27 mouse cellular contexts compared by ENCODE assay signal in the genomic region with DNA sequence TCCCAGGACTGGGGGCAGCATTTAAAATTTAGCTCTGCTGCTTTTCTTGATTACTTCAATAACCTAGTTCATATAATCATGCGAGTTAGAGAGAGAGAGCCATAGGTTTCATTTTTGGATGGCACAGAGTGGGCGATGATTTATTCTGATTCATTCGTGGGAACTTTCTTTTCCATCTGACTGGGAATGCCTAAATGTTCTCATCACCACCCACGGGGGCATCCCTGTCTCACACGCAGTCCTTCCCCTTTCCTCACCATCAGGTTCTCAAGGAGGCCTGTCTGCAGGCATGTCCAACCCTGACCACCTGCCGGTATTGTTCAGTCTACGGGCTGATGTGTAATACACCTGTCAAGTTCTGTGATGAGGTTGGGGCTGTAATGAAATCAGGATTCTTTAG. TPM values are rescaled to one million over a fixed set of nuclear protein-coding genes. Genes with fewer than 3 reads are reported as not detected.
DNase-seq lines count a peak whose midpoint lies in the region; TF ChIP-seq lines count a peak whose summit lies in the region.
"Had no signal": no experiment of that assay in that cellular context is flagged by ENCODE, and none has a peak within 500 bp of the region (broad histone marks: within the 10 kb centered on the region; RNA-seq: fewer than 3 reads in every experiment).

No protein-coding gene starts in this region.

- DNase-seq in heart, adult 11 months, result peak; percentile 64
- no peak for DNase-seq in heart, embryonic 10.5 days (ENCODE audit: low spot score)
- peak; percentile 70 for DNase-seq in right cerebral cortex, adult 18-20 months
- no peak for DNase-seq in right cerebral cortex, postnatal 4 days
- DNase-seq in spleen, postnatal 4 days (ENCODE audit: low spot score in 2 of 2), result no peak
- DNase-seq in cerebellum, adult 9-10 months, result no peak
- DNase-seq: adrenal gland, postnatal 25 days; cerebellum, adult 8-10 months; cerebellum, postnatal 36 days; forebrain, postnatal 0 days; gastrocnemius, postnatal 14 days; heart, postnatal 36 days; kidney, adult 2 months; kidney, postnatal 36 days had no signal

- 80% methylated on average over 7 of the region's 7 CpGs for WGBS in heart, embryonic 10.5 days

- H3K36me3 ChIP-seq in heart, embryonic 10.5 days, result no peaks in the 10 kb centered on the region
- H3K36me3 ChIP-seq in myocyte (ENCODE audit: control insufficient read depth, insufficient read depth), result no peaks in the 10 kb centered on the region
- H3K36me3 ChIP-seq: embryonic facial prominence, embryonic 12.5 days; forebrain, embryonic 12.5 days; hindbrain, embryonic 12.5 days; intestine, embryonic 15.5 days; limb, embryonic 13.5 days; lung, embryonic 15.5 days; midbrain, embryonic 10.5 days; neural tube, embryonic 12.5 days had no signal

- no peak for TF ChIP-seq POLR2A in myocyte (IDR thresholded peaks at IDR 0.05; ENCODE audit: insufficient read length, low read depth)

- H3K4me3 ChIP-seq in heart, embryonic 10.5 days, result no peak overlapping the region
- H3K4me3 ChIP-seq in myocyte, result no peak overlapping the region
- H3K4me3 ChIP-seq: embryonic facial prominence, embryonic 12.5 days; erythroblast, embryonic 14.5 days; forebrain, embryonic 12.5 days; hindbrain, embryonic 12.5 days; intestine, embryonic 15.5 days; limb, embryonic 13.5 days; lung, embryonic 15.5 days; midbrain, embryonic 10.5 days; neural tube, embryonic 12.5 days had no signal

- H3K9me3 ChIP-seq in heart, embryonic 10.5 days, result no peaks in the 10 kb centered on the region
- H3K9me3 ChIP-seq: embryonic facial prominence, embryonic 12.5 days; forebrain, embryonic 12.5 days; hindbrain, embryonic 12.5 days; intestine, embryonic 15.5 days; limb, embryonic 13.5 days; lung, embryonic 15.5 days; midbrain, embryonic 10.5 days; neural tube, embryonic 12.5 days had no signal

- H3K27ac ChIP-seq in heart, embryonic 10.5 days, result no peak overlapping the region
- H3K27ac ChIP-seq: embryonic facial prominence, embryonic 12.5 days; forebrain, embryonic 12.5 days; hindbrain, embryonic 12.5 days; hindbrain, postnatal 0 days; intestine, embryonic 15.5 days; limb, embryonic 13.5 days; lung, embryonic 15.5 days; midbrain, embryonic 10.5 days; neural tube, embryonic 12.5 days had no signal

- H3K4me1 ChIP-seq in heart, embryonic 10.5 days, result no peaks in the 10 kb centered on the region
- H3K4me1 ChIP-seq: embryonic facial prominence, embryonic 12.5 days; intestine, embryonic 15.5 days; limb, embryonic 13.5 days; lung, embryonic 15.5 days had no signal

- H3ac ChIP-seq in myocyte (ENCODE audit: control insufficient read depth, insufficient read length), result no peak overlapping the region

- no peaks in the 10 kb centered on the region for H3K27me3 ChIP-seq in heart, embryonic 10.5 days (ENCODE audit: insufficient read depth, poor library complexity, severe bottlenecking)
- peaks cover 61% of the 10 kb centered on the region for H3K27me3 ChIP-seq in myocyte (ENCODE audit: control insufficient read depth, insufficient read depth, insufficient read length)
- H3K27me3 ChIP-seq: forebrain, embryonic 12.5 days; hindbrain, embryonic 12.5 days; intestine, embryonic 15.5 days; limb, embryonic 13.5 days; lung, embryonic 15.5 days; neural tube, embryonic 12.5 days had no signal

- peak overlapping the region; percentile 8 for H3K4me2 ChIP-seq in myocyte (ENCODE audit: low read depth)
- H3K4me2 ChIP-seq: embryonic facial prominence, embryonic 12.5 days; forebrain, embryonic 12.5 days; heart, embryonic 11.5 days; hindbrain, embryonic 12.5 days; intestine, embryonic 15.5 days; limb, embryonic 13.5 days; liver, embryonic 11.5 days; lung, embryonic 15.5 days; neural tube, embryonic 12.5 days had no signal

- H3K79me2 ChIP-seq in myocyte (ENCODE audit: control insufficient read depth, insufficient read depth), result no peaks in the 10 kb centered on the region

TF ChIP-seq in myocyte, 11 proteins besides CTCF, POLR2A, EP300 and RAD21:
- TF ChIP-seq E2F4 (IDR thresholded peaks at IDR 0.05; ENCODE audit: insufficient read depth), result no peak
- no peak for TF ChIP-seq CEBPB (IDR thresholded peaks at IDR 0.05; ENCODE audit: insufficient read depth, poor library complexity, severe bottlenecking)
- no peak for TF ChIP-seq SRF (IDR thresholded peaks at IDR 0.05; ENCODE audit: control insufficient read depth, insufficient read length, low read depth)
- TF ChIP-seq REST (IDR thresholded peaks at IDR 0.05; ENCODE audit: insufficient read depth, insufficient read length), result no peak
- TF ChIP-seq MAX (IDR thresholded peaks at IDR 0.05; ENCODE audit: low read depth), result no peak
- TF ChIP-seq POLR2AphosphoS2 (IDR thresholded peaks at IDR 0.05; ENCODE audit: insufficient read length, low read depth), result no peak
- no peak for TF ChIP-seq MYOG (IDR thresholded peaks at IDR 0.05; ENCODE audit: control insufficient read depth in 1 of 3, insufficient read depth in 1 of 3, insufficient read length in 2 of 3, low read depth in 2 of 3)
- no peak for TF ChIP-seq TCF3 (IDR thresholded peaks at IDR 0.05; ENCODE audit: insufficient read length, low read depth)
- TF ChIP-seq USF1 (IDR thresholded peaks at IDR 0.05; ENCODE audit: low read depth), result no peak
- TF ChIP-seq TCF12 (IDR thresholded peaks at IDR 0.05; ENCODE audit: insufficient read depth, poor library complexity, severe bottlenecking), result no peak
- no peak for TF ChIP-seq MYOD1 (IDR thresholded peaks at IDR 0.05; ENCODE audit: control insufficient read depth in 1 of 3, insufficient read length in 2 of 3, low read depth in 2 of 3)

RNA-seq across cellular contexts. Expression of a gene that starts 16.4 kb away (rescaled TPM):
- 3.8 and 4.4 TPM in 2 replicates for polyA plus RNA-seq in heart, embryonic 10.5 days (2016; fragmentation: Nextera tagmentation; extraction: Ambion mirVana)
- 0.02 TPM for polyA plus RNA-seq in myocyte (2012; fragmentation: generic; extraction: Trizol)
- polyA plus RNA-seq: erythroblast, embryonic 14.5 days had no signal

Comparison
In these comparisons a context has a peak if more than half of its experiments do, and no peak if none do; other contexts are left out.
1. DNase-seq: peak in heart, adult 11 months (single experiment) and right cerebral cortex, adult 18-20 months (single experiment); none in heart, embryonic 10.5 days (single experiment), right cerebral cortex, postnatal 4 days (single experiment), spleen, postnatal 4 days (0 of 2) and cerebellum, adult 9-10 months (single experiment).